In the genomic region with DNA sequence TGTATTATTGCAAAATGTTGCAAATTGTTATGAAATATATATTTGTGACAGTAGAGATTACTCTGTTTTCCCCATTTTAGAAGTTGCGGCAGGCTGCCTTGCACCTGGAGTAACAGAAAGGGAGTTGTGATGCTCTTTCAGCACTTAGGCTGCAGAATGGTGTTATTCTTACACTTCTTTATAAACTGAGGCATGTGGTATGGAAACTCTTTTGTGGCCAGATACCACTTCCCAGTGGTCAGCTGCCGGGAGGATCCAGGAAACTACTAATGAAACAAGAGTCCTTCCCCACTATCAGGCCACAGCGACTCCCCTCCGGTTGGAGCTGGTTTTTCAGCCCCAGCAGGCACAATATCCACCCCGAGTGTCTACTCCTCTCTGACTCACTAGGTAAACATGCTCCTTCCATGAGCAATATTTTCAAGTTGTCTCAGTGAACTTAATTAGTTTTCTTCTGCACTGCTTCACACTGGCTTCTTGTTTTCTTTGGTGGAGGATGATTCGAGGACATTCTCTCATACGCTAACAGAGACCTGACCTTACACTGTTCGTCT, we compare ENCODE assay signal across 9 mouse cellular contexts. TPM values are rescaled to one million over a fixed set of nuclear protein-coding genes. Genes with fewer than 3 reads are reported as not detected.
DNase-seq lines count a peak whose midpoint lies in the region.
"Had no signal": no experiment of that assay in that cellular context is flagged by ENCODE, and none has a peak within 500 bp of the region (broad histone marks: within the 10 kb centered on the region; RNA-seq: fewer than 3 reads in every experiment).

No protein-coding gene starts in this region.

- intact Hi-C loops in left cerebral cortex, postnatal 4 days (cut with DNase I): no loop called here

- peak; percentile 16 for DNase-seq in embryo, embryonic 11 days
- DNase-seq in embryo, embryonic 9.5 days (ENCODE audit: extremely low spot score): no peak
- peak; percentile 86 for DNase-seq in 3T3-L1 (ENCODE audit: low read depth, low spot score)
- DNase-seq in heart, postnatal 4 days: peak; percentile 14
- peak; percentile 16 for DNase-seq in lung, postnatal 10 days
- DNase-seq in layer of hippocampus, postnatal 14 days (ENCODE audit: low spot score in 2 of 2): no peak
- no peak for DNase-seq in retina, postnatal 1 day
- no peak for DNase-seq in left cerebral cortex, postnatal 4 days
- DNase-seq: cerebellum, adult 11-12 months had no signal

RNA-seq across cellular contexts. Expression of a gene that starts 46.4 kb away (rescaled TPM):
- 10 to 100 TPM; 30.0 to 33.3 TPM for total RNA-seq in heart, postnatal 4 days (2021)
- total RNA-seq in layer of hippocampus, postnatal 14 days (2021): 10 to 100 TPM in 1 of 2 experiments, 1 to 10 TPM in 1; 8.5 to 10.4 TPM
- 10 to 100 TPM; 13.0 to 14.1 TPM for total RNA-seq in left cerebral cortex, postnatal 4 days (2021)

RNA-seq across cellular contexts. Expression of a gene that starts 50.7 kb away (rescaled TPM):
- not detected for total RNA-seq in heart, postnatal 4 days (2021)
- total RNA-seq in layer of hippocampus, postnatal 14 days (2021): not detected
- total RNA-seq in left cerebral cortex, postnatal 4 days (2021): not detected

Comparison
In these comparisons a context has a peak if more than half of its experiments do, and no peak if none do; other contexts are left out.
1. DNase-seq: peak in embryo, embryonic 11 days (single experiment), 3T3-L1 (single experiment), heart, postnatal 4 days (single experiment) and lung, postnatal 10 days (single experiment); none in embryo, embryonic 9.5 days (single experiment), layer of hippocampus, postnatal 14 days (0 of 2), retina, postnatal 1 day (single experiment) and left cerebral cortex, postnatal 4 days (single experiment).